Mouse (Mus musculus): ENCODE measurements around the gene Stam.

The Stam gene

GRCm38 (mm10) chr2:14127629-14128028, 53.7 kb downstream of the Stam start:
- DNase-seq, result no peak

- DNase-seq, result no peak
Observed at GRCm38 (mm10) chr2:14130641-14131339, 56.9 kb downstream of the Stam start.

- DNase-seq, result no peak
Observed at GRCm38 (mm10) chr2:14132468-14133326, 58.8 kb downstream of the Stam start.

GRCm38 (mm10) chr2:14136906-14137305, 63.0 kb downstream of the Stam start:
- no peak for DNase-seq

- DNase-seq, result no peak
Observed at GRCm38 (mm10) chr2:14139590-14139989, 65.7 kb downstream of the Stam start.

GRCm38 (mm10) chr2:14140044-14140443, 66.1 kb downstream of the Stam start:
- DNase-seq, result no peak

- DNase-seq, result no peak
Observed at GRCm38 (mm10) chr2:14145311-14145710, 71.4 kb downstream of the Stam start.

- no peak for DNase-seq
Observed at GRCm38 (mm10) chr2:14146913-14147312, 73.0 kb downstream of the Stam start.

GRCm38 (mm10) chr2:14150829-14151228, 76.9 kb downstream of the Stam start:
- no peak for DNase-seq

- DNase-seq, result no peak
Observed at GRCm38 (mm10) chr2:14151854-14152253, 78.0 kb downstream of the Stam start.

- no peak for DNase-seq
Observed at GRCm38 (mm10) chr2:14159047-14159446, 85.1 kb downstream of the Stam start.

- no peak for DNase-seq
Observed at GRCm38 (mm10) chr2:14159756-14160155, 85.9 kb downstream of the Stam start.

- no peak for DNase-seq
Observed at GRCm38 (mm10) chr2:14164459-14165030, 90.6 kb downstream of the Stam start.

GRCm38 (mm10) chr2:14165066-14165465, 91.2 kb downstream of the Stam start:
- no peak for DNase-seq

- DNase-seq, result peak; percentile 12
Observed at GRCm38 (mm10) chr2:14165618-14166344, 91.9 kb downstream of the Stam start.

- no peak for DNase-seq
Observed at GRCm38 (mm10) chr2:14167721-14168120, 93.8 kb downstream of the Stam start.

- no peak for DNase-seq
Observed at GRCm38 (mm10) chr2:14174334-14174733, 100.4 kb downstream of the Stam start, which contains the start of gene Tmem236. Gene Tmem236 (plus strand): TSS chr2:14174523.

GRCm38 (mm10) chr2:14176460-14177193, 102.7 kb downstream of the Stam start:
- DNase-seq, result no peak

GRCm38 (mm10) chr2:14184375-14184774, 110.5 kb downstream of the Stam start:
- no peak for DNase-seq

- peak; percentile 24 for DNase-seq
Observed at GRCm38 (mm10) chr2:14190684-14191083, 116.8 kb downstream of the Stam start.

- no peak for DNase-seq
Observed at GRCm38 (mm10) chr2:14191601-14192000, 117.7 kb downstream of the Stam start.

- no peak for DNase-seq
Observed at GRCm38 (mm10) chr2:14192046-14192445, 118.1 kb downstream of the Stam start.
